20 mouse cellular contexts compared by ENCODE assay signal in the genomic region with DNA sequence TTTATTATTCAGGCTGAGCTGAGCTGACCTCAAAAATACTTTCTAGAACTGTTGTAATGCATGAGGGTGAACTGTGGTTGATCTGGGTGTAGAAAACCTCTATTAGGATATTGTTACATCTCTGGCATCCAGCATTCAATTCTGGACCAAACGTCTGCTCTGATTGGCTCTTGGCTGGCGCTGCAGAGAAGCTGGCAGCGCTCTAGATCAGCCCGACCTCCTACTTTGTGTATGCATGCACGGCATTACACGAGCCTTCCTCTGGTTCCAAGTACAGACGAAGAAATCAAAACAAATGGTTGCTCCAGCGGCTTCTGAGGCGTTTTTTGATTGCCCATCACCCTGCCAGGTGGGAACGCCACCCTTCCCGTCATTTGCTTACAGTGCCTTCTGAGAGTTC.
A peak's percentile ranks its signal among the peaks of the same experiment; 100 is the strongest.
DNase-seq lines count a peak whose midpoint lies in the region; ATAC-seq lines count a peak whose summit lies in the region.
"Had no signal": no experiment of that assay in that cellular context is flagged by ENCODE, and none has a peak within 500 bp of the region (broad histone marks: within the 10 kb centered on the region; RNA-seq: fewer than 3 reads in every experiment).

No protein-coding gene starts in this region.

- no peak overlapping the region for H3K4me2 ChIP-seq in kidney, embryonic 16.5 days (replicated peaks; ENCODE audit: low read depth, low read length)
- H3K4me2 ChIP-seq: heart, embryonic 11.5 days; liver, embryonic 12.5 days; midbrain, embryonic 13.5 days had no signal

- H3K27ac ChIP-seq in kidney, embryonic 16.5 days (ENCODE audit: low read length), result no peak overlapping the region
- H3K27ac ChIP-seq: limb, embryonic 10.5 days; liver, embryonic 12.5 days; macrophage; midbrain, embryonic 13.5 days had no signal

- no peak overlapping the region for H3K4me3 ChIP-seq in kidney, embryonic 16.5 days (ENCODE audit: low read length)
- H3K4me3 ChIP-seq: limb, embryonic 10.5 days; liver, embryonic 12.5 days; midbrain, embryonic 13.5 days had no signal

- peak; percentile 49 to 56 for DNase-seq in cerebellum, postnatal 25 days
- no peak for DNase-seq in cerebellum, adult 9-11 months
- DNase-seq in layer of hippocampus, adult 18-20 months (ENCODE audit: low spot score in 2 of 2), result peak; percentile 52 to 81
- no peak for DNase-seq in layer of hippocampus, postnatal 25 days (ENCODE audit: extremely low spot score in 1 of 2, low spot score in 1 of 2)
- DNase-seq in right cerebral cortex, adult 18-20 months, result peak; percentile 45
- no peak for DNase-seq in right cerebral cortex, adult 2 months (ENCODE audit: low spot score in 2 of 2)
- DNase-seq in kidney, adult 11 months, result no peak
- DNase-seq: cerebellum, adult 11 months; embryo, embryonic 11 days; gastrocnemius, postnatal 14 days; heart, postnatal 4 days; kidney, adult 9 months; right cerebral cortex, postnatal 4 days had no signal

- WGBS in kidney, embryonic 16.5 days, result 74% methylated on average over 11 of the region's 11 CpGs

- no peaks in the 10 kb centered on the region for H3K36me3 ChIP-seq in kidney, embryonic 16.5 days (ENCODE audit: insufficient read depth, low read length)
- H3K36me3 ChIP-seq: limb, embryonic 10.5 days; liver, embryonic 12.5 days had no signal

- no peaks in the 10 kb centered on the region for H3K4me1 ChIP-seq in kidney, embryonic 16.5 days (ENCODE audit: insufficient read depth, low read length)
- H3K4me1 ChIP-seq: liver, embryonic 12.5 days had no signal

- H3K9ac ChIP-seq in kidney, embryonic 16.5 days (replicated peaks; ENCODE audit: low read length), result no peak overlapping the region
- H3K9ac ChIP-seq: liver, embryonic 12.5 days; midbrain, embryonic 13.5 days had no signal

- no peak for ATAC-seq in kidney, embryonic 16.5 days (ENCODE audit: low FRiP score, low TSS enrichment)
- ATAC-seq: liver, embryonic 12.5 days; midbrain, embryonic 13.5 days; Patski had no signal

- no peaks in the 10 kb centered on the region for H3K9me3 ChIP-seq in kidney, embryonic 16.5 days (ENCODE audit: low read length)
- H3K9me3 ChIP-seq: limb, embryonic 10.5 days; liver, embryonic 12.5 days; midbrain, embryonic 13.5 days had no signal

- H3K27me3 ChIP-seq in kidney, embryonic 16.5 days (ENCODE audit: insufficient read depth, low read length), result no peaks in the 10 kb centered on the region
- H3K27me3 ChIP-seq: liver, embryonic 12.5 days; midbrain, embryonic 13.5 days had no signal

Comparison
In these comparisons a context has a peak if more than half of its experiments do, and no peak if none do; other contexts are left out.
1. DNase-seq: peak in cerebellum, postnatal 25 days (2 of 2), layer of hippocampus, adult 18-20 months (2 of 2) and right cerebral cortex, adult 18-20 months (single experiment); none in cerebellum, adult 9-11 months (single experiment), layer of hippocampus, postnatal 25 days (0 of 2), right cerebral cortex, adult 2 months (0 of 2) and kidney, adult 11 months (single experiment).